Mouse (Mus musculus): Measurements from ENCODE around the gene Kcne3.

- TF ChIP-seq POLR2A (IDR thresholded peaks at IDR 0.05; ENCODE audit: control insufficient read depth, low read depth, low read length) (no peak), CTCF (IDR thresholded peaks at IDR 0.05; ENCODE audit: control insufficient read depth, insufficient read depth, insufficient replicate concordance, low read depth, low read length) (no peak)
These were observed 2.6 kb downstream of the Kcne3 start for GRCm38 (mm10) chr7:100178891-100179233.
